Mouse (Mus musculus) kidney, adult 2 months (tissue): ENCODE measurements around the gene Tuba3a. TPM values are rescaled to one million over a fixed set of nuclear protein-coding genes. Genes with fewer than 3 reads are reported as not detected.
A peak's percentile ranks its signal among the peaks of the same experiment; 100 is the strongest.

ENCODE experiments used
- DNase-seq: peaks from one replicate; pipeline ENCODE4 v3.0.0; 2021
- H3K27ac ChIP-seq: fragments of 200-500 bp; 2 replicates; pipeline ENCODE4 v1.5.1; 2012; ENCODE audit warnings: low read depth, low read length, control low read depth, inconsistent platforms; ENCODE audit not compliant: insufficient read depth
- H3K27me3 ChIP-seq: fragments of 200-500 bp; replicated peaks from 2 replicates; pipeline ENCODE4 v1.6.1; 2012; ENCODE audit warnings: mild to moderate bottlenecking, moderate library complexity, low read length, inconsistent platforms; ENCODE audit not compliant: control insufficient read depth, insufficient read depth
- H3K36me3 ChIP-seq: fragments of 200-500 bp; 2 replicates; pipeline ENCODE4 v1.6.1; 2012; ENCODE audit warnings: mild to moderate bottlenecking, moderate library complexity, low read length, inconsistent platforms; ENCODE audit not compliant: control insufficient read depth, insufficient read depth
- H3K4me1 ChIP-seq: fragments of 200-500 bp; 2 replicates; pipeline ENCODE4 v1.6.1; 2011; ENCODE audit warnings: low read length; ENCODE audit not compliant: control insufficient read depth, insufficient read depth
- H3K4me3 ChIP-seq: fragments of 200-500 bp; 2 replicates; pipeline ENCODE4 v1.5.1; 2011; ENCODE audit warnings: mild to moderate bottlenecking, low read depth, low read length, control low read depth; ENCODE audit not compliant: insufficient read depth
- CTCF ChIP-seq: fragments of 200-500 bp; conservative IDR thresholded peaks from 2 replicates; pipeline ENCODE4 v1.5.1; 2011; ENCODE audit warnings: low read depth, mild to moderate bottlenecking, control low read depth, low read length, moderate library complexity, mixed read lengths; ENCODE audit not compliant: insufficient read depth, insufficient read length
- POLR2A ChIP-seq: fragments of 200-500 bp; IDR thresholded peaks from one replicate; pipeline ENCODE4 v1.6.1; 2011; ENCODE audit warnings: low read depth, low read length, control low read depth
- WGBS: fragments of 180-500 bp; shearing (Covaris S2); methylation state at CpG from one replicate; pipeline ENCODE4 v1.1.7; 2018; 5-methylcytosine and 5-hydroxymethylcytosine counted together
- polyA plus RNA-seq: library from polyadenylated mRNA; depleted of rRNA; stranded (reverse); fragments of >200 nt; gene quantifications from 2 replicates; pipeline ENCODE4 v1.2.3, GENCODE M21; 2012

Gene Tuba3a
- polyA plus RNA-seq, 1 experiment, result 0.39 TPM

DNA sequence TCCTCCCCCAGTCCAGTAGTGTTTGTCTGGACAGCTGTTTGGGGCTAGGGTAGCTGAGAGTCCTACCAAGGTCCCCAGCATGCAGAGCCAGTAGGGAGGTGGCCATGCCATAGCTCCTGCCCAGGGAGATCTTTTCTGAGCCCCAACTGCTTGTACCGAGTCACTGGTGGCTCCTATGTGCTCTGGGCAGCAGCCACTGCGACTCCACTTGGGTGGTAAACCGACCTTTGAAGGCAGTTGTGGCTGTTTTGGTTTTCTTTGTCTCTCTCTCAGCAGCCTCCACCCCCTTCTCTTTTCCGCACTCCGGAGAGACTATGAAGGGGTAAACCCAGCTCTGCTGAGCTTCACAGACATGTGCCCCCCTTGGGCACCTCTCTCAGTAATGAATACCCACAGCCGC lies 49.1 kb downstream of the Tuba3a start, which contains the start of gene Cd27:
Gene Cd27 (minus strand): TSS at position 229 of the 400 bp plus-strand sequence.
- 51% methylated on average over 6 of the region's 6 CpGs for WGBS
- H3K4me3 ChIP-seq, result no peak within 1 kb of the TSS
- H3K36me3 ChIP-seq, result no peaks in the 10 kb centered on the region
- DNase-seq, result no peak
- H3K27me3 ChIP-seq, result no peaks in the 10 kb centered on the region
- no peak for TF ChIP-seq CTCF
- TF ChIP-seq POLR2A, result no peak
- H3K4me1 ChIP-seq, result no peaks in the 10 kb centered on the region; the same call in 1 of the 2 replicates
- H3K27ac ChIP-seq, result no peak within 1 kb of the TSS

DNA sequence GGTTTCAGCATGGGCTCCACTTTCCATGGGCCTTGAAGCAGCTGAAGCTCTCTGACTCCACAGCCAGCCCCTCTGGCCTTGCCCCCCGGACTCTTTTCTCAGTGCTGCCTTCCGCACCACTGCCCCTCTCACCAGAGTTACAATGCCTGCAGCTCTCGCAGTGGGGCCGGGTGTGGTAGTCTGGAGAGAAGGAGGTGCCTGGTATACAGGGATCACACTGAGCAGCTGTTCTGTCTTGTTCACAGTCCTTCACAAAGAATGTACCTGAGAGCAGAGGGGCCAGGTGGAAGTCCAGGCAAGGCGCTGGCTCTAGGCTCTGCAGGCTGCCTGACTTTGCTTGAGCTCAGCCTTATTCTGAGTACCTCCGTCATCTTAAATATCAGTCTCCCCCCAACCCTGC lies 49.5 kb downstream of the Tuba3a start:
- TF ChIP-seq CTCF (no peak), POLR2A (no peak)
- 77% methylated on average over 6 of the region's 6 CpGs for WGBS

DNA sequence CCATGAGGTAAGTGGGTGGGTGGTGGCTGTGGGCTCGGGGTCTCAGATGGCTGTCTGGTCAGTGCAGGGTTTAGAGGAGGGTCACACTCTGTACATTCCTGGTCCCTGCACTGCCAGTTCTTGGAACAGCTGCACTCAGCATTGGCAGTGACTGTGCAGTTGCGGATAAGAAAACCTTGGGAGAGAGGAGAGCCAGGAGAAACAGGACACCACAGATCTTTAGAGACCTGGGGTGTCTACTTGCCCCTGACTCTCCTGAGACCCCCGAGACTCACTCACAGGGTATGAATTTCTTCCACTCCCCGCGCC lies 51.4 kb downstream of the Tuba3a start:
- H3K4me1 ChIP-seq, result peaks cover 4% of the 10 kb centered on the region; the same call in 1 of the 2 replicates
- TF ChIP-seq CTCF (no peak), POLR2A (no peak)
- WGBS, result 54% methylated on average over 5 of the region's 5 CpGs
- DNase-seq, result no peak
- no peaks in the 10 kb centered on the region for H3K27me3 ChIP-seq
- H3K36me3 ChIP-seq, result no peaks in the 10 kb centered on the region
- 0 out of 2 replicates have a peak overlapping the region, but pooled peaks have one; percentile 1 for H3K27ac ChIP-seq
- H3K4me3 ChIP-seq, result no peak overlapping the region

More for the DNA sequence above, 49.5 kb downstream of the Tuba3a start:
- Histone ChIP-seq H3K27me3 (no peaks in the 10 kb centered on the region), H3K27ac (no peak overlapping the region), H3K36me3 (no peaks in the 10 kb centered on the region), H3K4me1 (no peaks in the 10 kb centered on the region; the same call in 1 of the 2 replicates), H3K4me3 (no peak overlapping the region)
- DNase-seq, result no peak

DNA sequence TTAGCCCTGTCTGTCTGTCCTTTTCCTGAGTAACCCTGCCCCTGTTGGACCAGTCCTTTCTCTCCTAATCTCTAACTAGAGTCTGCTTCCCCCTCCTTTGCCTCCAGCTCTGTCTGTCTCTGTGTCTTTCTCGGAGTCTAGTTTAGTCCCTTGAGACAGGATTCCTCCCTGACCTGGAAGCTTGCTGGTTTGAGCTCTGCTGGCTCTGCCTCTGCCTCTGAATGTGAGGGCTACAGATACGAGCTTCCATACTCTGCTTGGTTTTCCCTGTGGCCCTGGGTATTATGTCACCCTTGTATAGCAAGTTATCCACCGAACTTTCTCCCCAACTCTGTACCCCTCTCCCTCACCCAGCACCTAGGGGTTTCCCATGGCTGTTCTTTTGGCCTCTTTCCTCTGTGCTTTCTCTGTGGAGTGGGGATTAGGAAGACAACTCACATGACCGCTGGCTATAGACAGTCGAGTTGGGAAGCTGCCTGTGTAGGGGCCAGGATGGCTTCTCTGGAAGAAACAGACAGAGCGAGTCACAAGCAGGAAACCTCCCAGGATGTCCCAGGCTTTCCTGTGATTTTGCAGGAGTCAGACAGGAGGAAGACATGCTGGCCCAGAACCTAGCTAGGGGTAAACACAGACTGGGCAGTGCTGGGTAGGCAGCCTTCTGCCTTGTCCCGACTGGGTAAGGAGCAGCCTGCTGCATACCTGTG lies 51.9 kb downstream of the Tuba3a start:
- H3K27me3 ChIP-seq, result no peaks in the 10 kb centered on the region
- peaks cover 4% of the 10 kb centered on the region; the same call in 1 of the 2 replicates for H3K4me1 ChIP-seq
- WGBS, result 49% methylated on average over 7 of the region's 7 CpGs
- DNase-seq, result peak; percentile 54
- no peak overlapping the region for H3K4me3 ChIP-seq
- no peaks in the 10 kb centered on the region for H3K36me3 ChIP-seq
- H3K27ac ChIP-seq, result peak overlapping the region; percentile 36
- TF ChIP-seq CTCF (no peak), POLR2A (no peak)

DNA sequence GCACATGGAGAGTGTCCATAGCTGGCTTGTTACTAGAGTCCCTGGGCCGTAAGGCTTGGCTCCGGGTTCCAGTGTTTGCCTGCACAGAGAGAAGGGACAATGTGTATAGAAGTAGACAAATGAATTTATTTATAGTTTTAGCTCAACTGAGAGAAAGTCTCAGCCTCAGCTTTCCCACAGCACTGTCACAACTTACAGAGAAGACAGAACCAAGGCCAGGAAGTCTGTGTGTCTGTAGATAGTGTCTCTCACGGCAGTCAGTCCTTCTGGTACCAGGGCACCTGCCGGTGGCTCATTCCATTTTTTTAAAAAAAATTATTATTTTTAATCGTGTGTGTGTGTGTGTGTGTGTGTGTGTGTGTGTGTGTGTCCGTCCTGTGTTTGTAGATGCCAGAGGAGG lies 53.3 kb downstream of the Tuba3a start:
- Histone ChIP-seq H3K4me3 (no peak overlapping the region), H3K36me3 (no peaks in the 10 kb centered on the region), H3K27ac (peak overlapping the region; percentile 53), H3K4me1 (peaks cover 4% of the 10 kb centered on the region; the same call in 1 of the 2 replicates), H3K27me3 (no peaks in the 10 kb centered on the region)
- no peak for DNase-seq
- WGBS, result 80% methylated on average over 6 of the region's 6 CpGs
- TF ChIP-seq POLR2A (no peak), CTCF (no peak)

DNA sequence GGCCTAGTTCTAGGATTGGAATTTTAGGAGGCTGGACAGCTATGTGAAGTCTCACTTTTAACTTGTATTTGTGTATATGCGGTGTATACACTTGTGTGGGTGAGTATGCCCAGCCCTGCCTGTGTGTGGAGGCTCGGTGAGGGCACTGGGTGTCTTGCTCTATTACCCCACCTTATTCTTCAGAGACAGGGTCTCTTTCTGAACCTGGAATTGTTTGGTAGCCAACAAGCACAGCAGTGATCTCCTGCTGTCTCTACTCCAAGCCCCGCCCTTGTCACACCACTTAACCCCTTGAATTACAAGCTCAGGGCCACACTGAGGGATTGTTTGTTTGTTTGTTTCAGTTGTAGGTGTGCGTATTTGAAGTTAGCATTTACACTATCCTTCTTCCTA lies 53.8 kb downstream of the Tuba3a start:
- no peak for DNase-seq
- 27% methylated on average over 4 of the region's 4 CpGs for WGBS
- peaks cover 4% of the 10 kb centered on the region; the same call in 1 of the 2 replicates for H3K4me1 ChIP-seq
- H3K27ac ChIP-seq, result peak overlapping the region; percentile 53
- H3K27me3 ChIP-seq, result no peaks in the 10 kb centered on the region
- no peak for TF ChIP-seq CTCF
- no peak for TF ChIP-seq POLR2A
- no peaks in the 10 kb centered on the region for H3K36me3 ChIP-seq
- H3K4me3 ChIP-seq, result peak overlapping the region; percentile 72

DNA sequence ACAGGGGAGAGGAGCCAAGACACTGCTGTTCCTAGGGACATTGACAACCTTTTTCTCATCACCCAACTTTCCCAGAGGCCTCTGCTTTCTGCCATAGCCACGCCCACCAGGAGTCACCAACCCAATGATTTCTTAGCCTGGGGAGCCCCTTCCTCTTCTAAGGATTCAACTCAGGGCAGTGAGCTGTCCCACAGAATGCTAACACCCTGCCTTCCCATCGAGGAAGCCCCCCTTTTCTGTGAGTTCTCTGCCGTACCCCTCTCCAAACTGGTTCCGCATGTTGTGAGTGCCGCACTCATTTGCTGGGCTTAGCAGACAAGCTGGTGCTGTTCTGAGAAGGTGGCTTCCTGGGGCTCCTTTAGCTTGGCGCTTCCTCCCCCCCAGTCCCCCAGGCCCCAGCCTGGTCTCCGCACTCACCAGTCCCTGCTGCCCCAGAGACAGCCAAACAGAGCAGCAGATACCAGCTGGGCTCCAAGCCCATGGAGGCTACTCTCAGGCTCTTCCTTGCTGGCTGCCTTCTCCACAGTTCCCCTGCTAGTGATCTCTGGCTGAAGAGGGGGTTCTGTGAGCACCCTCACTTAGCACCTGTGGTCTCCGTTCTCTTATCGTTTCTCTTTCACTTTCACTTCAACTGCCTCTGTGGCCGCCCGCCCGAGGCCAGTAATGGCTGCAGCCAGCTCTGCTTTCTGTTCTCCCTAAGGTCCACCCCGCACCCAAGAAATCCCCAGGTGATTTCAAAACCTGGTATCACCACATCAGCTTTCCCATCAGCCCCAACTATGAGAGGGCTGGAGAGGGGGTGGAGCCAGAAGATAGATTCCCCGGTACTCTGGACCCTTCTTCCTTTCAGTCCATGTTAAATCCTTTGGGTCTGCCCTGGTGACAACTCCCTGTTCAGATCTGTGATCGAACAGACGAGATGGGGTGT lies 54.5 kb downstream of the Tuba3a start, which contains the start of gene Tapbpl:
Gene Tapbpl (minus strand): TSS at position 744 of the 928 bp plus-strand sequence.
- Histone ChIP-seq H3K4me1 (peaks cover 4% of the 10 kb centered on the region; the same call in 1 of the 2 replicates), H3K27ac (peak within 1 kb of the TSS; percentile 53), H3K4me3 (peak within 1 kb of the TSS; percentile 72), H3K36me3 (no peaks in the 10 kb centered on the region), H3K27me3 (no peaks in the 10 kb centered on the region)
- DNase-seq, result peak; percentile 75
- 1% methylated on average over 16 of the region's 16 CpGs for WGBS
- TF ChIP-seq POLR2A, result no peak
